Mouse (Mus musculus) cerebellum, adult 11-12 months (tissue): ENCODE results near the gene Sertad4.
A peak's percentile ranks its signal among the peaks of the same experiment; 100 is the strongest.

Experiments used
- DNase-seq: peaks from one replicate; pipeline ENCODE4 v3.0.0; 2022

Gene Sertad4

GRCm38 (mm10) chr1:192851126-192851525 is 4.4 kb downstream of the Sertad4 start:
- no peak for DNase-seq

- no peak for DNase-seq
Observed at GRCm38 (mm10) chr1:192849616-192850015, 5.9 kb downstream of the Sertad4 start.

GRCm38 (mm10) chr1:192847254-192847653 is 8.3 kb downstream of the Sertad4 start:
- no peak for DNase-seq

- DNase-seq = no peak
Observed at GRCm38 (mm10) chr1:192841094-192841813, 14.3 kb downstream of the Sertad4 start.

GRCm38 (mm10) chr1:192840655-192841054 is 14.9 kb downstream of the Sertad4 start:
- DNase-seq = no peak

GRCm38 (mm10) chr1:192835211-192835681 is 20.3 kb downstream of the Sertad4 start:
- peak; percentile 50 for DNase-seq

GRCm38 (mm10) chr1:192834361-192835210 is 21.0 kb downstream of the Sertad4 start:
- DNase-seq = peak; percentile 80

- no peak for DNase-seq
Observed at GRCm38 (mm10) chr1:192833586-192833985, 22.0 kb downstream of the Sertad4 start.

GRCm38 (mm10) chr1:192833097-192833496 is 22.5 kb downstream of the Sertad4 start:
- DNase-seq = no peak

GRCm38 (mm10) chr1:192832338-192832737 is 23.2 kb downstream of the Sertad4 start:
- no peak for DNase-seq

- DNase-seq = no peak
Observed at GRCm38 (mm10) chr1:192830444-192830843, 25.1 kb downstream of the Sertad4 start.

- no peak for DNase-seq
Observed at GRCm38 (mm10) chr1:192828928-192829327, 26.6 kb downstream of the Sertad4 start.

GRCm38 (mm10) chr1:192827955-192828354 is 27.6 kb downstream of the Sertad4 start:
- no peak for DNase-seq

- DNase-seq = no peak
Observed at GRCm38 (mm10) chr1:192825746-192826145, 29.8 kb downstream of the Sertad4 start.

- DNase-seq = no peak
Observed at GRCm38 (mm10) chr1:192822652-192823525, 32.7 kb downstream of the Sertad4 start.

GRCm38 (mm10) chr1:192822309-192822651 is 33.3 kb downstream of the Sertad4 start:
- DNase-seq = no peak

GRCm38 (mm10) chr1:192818334-192818733 is 37.2 kb downstream of the Sertad4 start:
- DNase-seq = no peak

- DNase-seq = no peak
Observed at GRCm38 (mm10) chr1:192815789-192816188, 39.8 kb downstream of the Sertad4 start.

- no peak for DNase-seq
Observed at GRCm38 (mm10) chr1:192814700-192815099, 40.9 kb downstream of the Sertad4 start.

- DNase-seq = no peak
Observed at GRCm38 (mm10) chr1:192812758-192813157, 42.8 kb downstream of the Sertad4 start.

GRCm38 (mm10) chr1:192812290-192812689 is 43.3 kb downstream of the Sertad4 start:
- DNase-seq = no peak

- no peak for DNase-seq
Observed at GRCm38 (mm10) chr1:192806168-192807157, 49.1 kb downstream of the Sertad4 start.
